Mouse (Mus musculus): ENCODE measurements around the gene Adamts13. TPM values are rescaled to one million over a fixed set of nuclear protein-coding genes. Genes with fewer than 3 reads are reported as not detected.

Adamts13 gene
- polyA plus RNA-seq, 1 experiment from 2014 or later, result 0.38 TPM

DNA sequence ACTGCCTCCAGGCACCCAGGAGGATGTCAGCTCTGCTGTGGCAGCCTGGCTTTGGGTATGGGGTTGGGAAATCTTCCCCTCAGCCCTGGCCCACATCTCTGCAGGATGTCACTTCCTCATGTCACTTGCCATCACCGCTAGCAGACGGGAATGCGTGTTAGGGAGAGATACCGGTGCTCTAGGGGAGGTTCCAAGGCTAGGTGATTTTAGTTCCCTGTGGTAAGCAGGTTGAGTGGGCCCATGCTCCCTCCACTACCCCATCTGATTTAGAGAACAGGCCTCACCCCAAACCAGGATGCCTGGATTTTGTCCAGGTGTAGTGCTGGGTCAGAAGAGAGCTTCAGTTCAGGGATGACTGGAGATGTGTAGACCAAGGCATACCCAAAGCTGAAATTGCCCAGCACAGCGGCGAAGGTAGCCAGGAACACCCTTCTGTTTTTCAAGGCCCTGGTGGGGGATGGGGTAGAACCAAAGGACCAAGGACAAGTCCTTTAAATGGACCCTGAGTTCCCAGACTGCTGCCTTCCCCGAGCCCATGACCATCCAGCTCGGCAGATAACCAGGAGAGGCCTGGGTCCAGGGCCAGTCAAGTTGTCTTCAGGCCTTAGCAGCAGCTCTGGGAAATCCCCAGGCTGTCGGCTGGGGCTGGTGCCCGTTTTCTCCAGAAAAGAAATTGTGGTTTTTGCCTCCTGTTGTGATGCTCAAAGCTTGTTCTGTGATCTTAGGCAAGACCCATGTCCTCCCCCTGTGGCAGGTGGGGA, 53.8 kb downstream of the Adamts13 start:
- Histone ChIP-seq H3K4me2 (ENCODE audit: low read length) (peak overlapping the region; percentile 75), H3K9ac (replicated peaks; ENCODE audit: low read depth, low read length) (peak overlapping the region; percentile 67), H3K27ac (ENCODE audit: low read length) (no peak overlapping the region), H3K4me3 (replicated peaks; ENCODE audit: low read length) (peak overlapping the region; percentile 53), H3K36me3 (ENCODE audit: control insufficient read depth, insufficient read depth) (no peaks in the 10 kb centered on the region), H3K9me3 (ENCODE audit: control insufficient read depth, low read length) (no peaks in the 10 kb centered on the region), H3K27me3 (replicated peaks; ENCODE audit: control insufficient read depth, insufficient read depth, low read length) (peaks cover 4% of the 10 kb centered on the region; the same call in 1 of the 2 replicates), H3K4me1 (replicated peaks; ENCODE audit: control insufficient read depth, insufficient read depth, low read length) (peaks cover 11% of the 10 kb centered on the region)
- no peak for ATAC-seq
- WGBS, result 73% methylated on average over 10 of the region's 10 CpGs

DNA sequence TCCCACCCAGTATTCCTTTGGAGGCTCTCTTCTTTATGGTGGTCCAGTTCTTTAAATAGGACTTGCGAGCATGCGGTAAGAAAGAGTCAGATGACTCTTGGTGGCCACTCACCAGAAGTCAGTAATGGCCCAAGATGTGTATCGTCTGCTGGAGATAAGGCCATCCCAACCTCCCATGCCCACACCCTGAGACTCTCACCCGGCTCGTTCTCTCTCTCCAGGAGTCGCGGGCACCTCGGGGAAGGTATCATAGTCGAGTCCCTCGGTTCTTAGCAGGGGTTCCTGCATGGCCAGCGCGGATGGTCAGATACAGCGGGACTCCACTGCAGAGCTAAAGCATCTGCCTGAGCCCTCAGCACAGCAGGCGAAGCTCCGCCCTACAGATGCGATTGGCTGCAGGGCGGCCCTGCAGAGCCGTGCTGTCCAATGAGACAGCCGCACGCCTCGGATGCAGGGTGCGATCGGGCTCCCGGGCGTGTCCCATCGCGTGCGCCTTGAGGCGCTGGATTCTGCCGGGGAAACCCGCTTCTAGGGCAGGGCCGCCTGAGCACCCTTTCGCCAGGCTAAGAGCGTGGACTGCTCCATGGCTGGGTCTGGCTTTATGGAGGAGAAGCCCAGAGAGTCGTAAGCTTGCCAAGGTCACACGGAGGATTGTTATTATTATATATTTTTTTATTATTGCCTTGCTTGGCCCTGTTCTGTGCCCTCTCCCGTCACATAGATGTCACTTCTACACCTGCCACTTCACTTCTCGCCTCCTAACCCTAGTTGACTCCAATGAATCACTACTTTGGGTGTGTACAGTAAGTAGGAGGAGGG, 54.6 kb downstream of the Adamts13 start, which contains the start of gene Slc2a6:
Gene Slc2a6 (minus strand): TSS at position 381 of the 819 bp plus-strand sequence.
- ATAC-seq, result peak; percentile 100
- H3K9ac ChIP-seq (replicated peaks; ENCODE audit: low read depth, low read length), result peak within 1 kb of the TSS; percentile 67
- WGBS, result 2% methylated on average over 38 of the region's 38 CpGs
- H3K4me1 ChIP-seq (replicated peaks; ENCODE audit: control insufficient read depth, insufficient read depth, low read length), result peaks cover 11% of the 10 kb centered on the region
- peaks cover 4% of the 10 kb centered on the region; the same call in 1 of the 2 replicates for H3K27me3 ChIP-seq (replicated peaks; ENCODE audit: control insufficient read depth, insufficient read depth, low read length)
- H3K9me3 ChIP-seq (ENCODE audit: control insufficient read depth, low read length), result no peaks in the 10 kb centered on the region
- H3K27ac ChIP-seq (ENCODE audit: low read length), result no peak within 1 kb of the TSS
- peak within 1 kb of the TSS; percentile 75 for H3K4me2 ChIP-seq (ENCODE audit: low read length)
- no peaks in the 10 kb centered on the region for H3K36me3 ChIP-seq (ENCODE audit: control insufficient read depth, insufficient read depth)
- peak within 1 kb of the TSS; percentile 53 for H3K4me3 ChIP-seq (replicated peaks; ENCODE audit: low read length)

DNA sequence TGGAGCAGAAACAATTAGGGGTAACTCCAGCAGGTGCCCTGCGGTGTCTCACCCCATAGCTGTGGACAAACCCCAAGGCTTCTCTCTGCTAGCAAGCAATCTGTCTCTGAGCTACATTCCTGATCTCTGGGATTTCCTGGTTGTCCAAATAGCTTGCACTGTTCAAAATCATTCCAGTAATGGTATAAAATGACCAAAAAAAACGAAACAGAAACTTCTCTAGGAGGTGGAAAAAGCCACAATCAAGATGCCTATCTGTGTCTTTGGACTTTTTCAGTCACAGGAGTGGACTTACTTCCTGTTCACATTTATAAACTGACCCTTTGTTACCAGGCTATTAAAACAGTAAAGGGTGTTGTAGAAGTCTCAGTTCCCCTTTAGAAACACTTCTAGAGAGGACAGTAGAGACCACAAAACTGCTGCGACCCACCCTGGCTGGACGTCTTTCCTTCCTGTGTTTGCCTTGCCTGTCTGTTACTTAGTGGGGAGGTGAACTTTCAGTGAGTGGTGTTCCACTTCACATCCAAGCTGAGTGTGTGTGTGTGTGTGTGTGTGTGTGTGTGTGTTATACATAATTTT, 55.3 kb downstream of the Adamts13 start:
- H3K9me3 ChIP-seq (ENCODE audit: control insufficient read depth, low read length), result no peaks in the 10 kb centered on the region
- 82% methylated on average over 4 of the region's 4 CpGs for WGBS
- no peak for ATAC-seq
- H3K36me3 ChIP-seq (ENCODE audit: control insufficient read depth, insufficient read depth), result no peaks in the 10 kb centered on the region
- peak overlapping the region; percentile 53; the same call in 1 of the 2 replicates for H3K4me3 ChIP-seq (replicated peaks; ENCODE audit: low read length)
- no peak overlapping the region for H3K9ac ChIP-seq (replicated peaks; ENCODE audit: low read depth, low read length)
- H3K4me1 ChIP-seq (replicated peaks; ENCODE audit: control insufficient read depth, insufficient read depth, low read length), result peaks cover 11% of the 10 kb centered on the region
- H3K27ac ChIP-seq (ENCODE audit: low read length), result no peak overlapping the region
- H3K4me2 ChIP-seq (ENCODE audit: low read length), result peak overlapping the region; percentile 75
- peaks cover 4% of the 10 kb centered on the region; the same call in 1 of the 2 replicates for H3K27me3 ChIP-seq (replicated peaks; ENCODE audit: control insufficient read depth, insufficient read depth, low read length)

DNA sequence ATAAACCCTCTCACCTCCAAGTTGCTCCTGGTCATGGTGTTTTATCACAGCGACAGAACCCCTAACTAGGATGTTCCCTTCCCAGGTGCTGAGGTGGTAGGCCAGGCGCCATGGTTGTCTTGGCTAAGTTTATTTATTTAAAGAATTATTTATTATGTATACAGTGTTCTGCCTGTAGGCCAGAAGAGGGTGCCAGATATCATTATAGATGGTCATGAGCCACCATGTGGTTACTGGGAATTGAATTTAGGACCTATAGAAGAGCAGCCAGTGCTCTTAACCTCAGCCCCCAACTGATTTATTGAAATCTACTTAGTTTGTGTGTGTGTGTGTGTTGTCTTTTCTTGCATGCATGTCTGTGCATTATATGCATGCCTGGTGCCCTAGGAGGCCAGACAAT, 59.1 kb downstream of the Adamts13 start:
- 86% methylated on average over 2 of the region's 2 CpGs for WGBS
- peaks cover 6% of the 10 kb centered on the region for H3K4me1 ChIP-seq (replicated peaks; ENCODE audit: control insufficient read depth, insufficient read depth, low read length)
- no peak for ATAC-seq
- H3K9ac ChIP-seq (replicated peaks; ENCODE audit: low read depth, low read length), result no peak overlapping the region
- no peak overlapping the region for H3K4me3 ChIP-seq (replicated peaks; ENCODE audit: low read length)
- no peaks in the 10 kb centered on the region for H3K9me3 ChIP-seq (ENCODE audit: control insufficient read depth, low read length)
- no peak overlapping the region for H3K4me2 ChIP-seq (ENCODE audit: low read length)
- H3K27me3 ChIP-seq (replicated peaks; ENCODE audit: control insufficient read depth, insufficient read depth, low read length), result peaks cover 4% of the 10 kb centered on the region; the same call in 1 of the 2 replicates
- H3K36me3 ChIP-seq (ENCODE audit: control insufficient read depth, insufficient read depth), result no peaks in the 10 kb centered on the region
- H3K27ac ChIP-seq (ENCODE audit: low read length), result no peak overlapping the region

DNA sequence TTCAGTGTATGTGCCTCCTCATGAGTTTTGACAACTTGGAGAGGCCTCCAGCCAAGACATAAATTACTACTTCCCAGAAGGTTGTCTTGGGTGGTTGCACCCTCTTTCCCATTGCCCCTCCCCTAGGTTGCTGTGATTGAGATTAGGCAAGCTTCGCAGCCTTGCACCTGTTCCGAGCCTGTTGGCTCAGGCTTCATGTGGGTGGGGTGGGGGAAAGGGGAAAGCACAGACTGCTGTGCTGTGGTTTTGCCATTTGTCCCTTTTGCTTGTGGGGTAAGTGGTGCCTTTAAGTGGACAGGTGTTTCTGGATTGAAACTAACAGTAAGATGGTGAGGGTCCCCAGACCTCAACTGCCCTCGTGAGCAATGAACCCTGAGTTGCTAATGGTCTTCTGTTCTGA, 62.8 kb downstream of the Adamts13 start:
- Histone ChIP-seq H3K4me2 (ENCODE audit: low read length) (no peak overlapping the region), H3K4me1 (replicated peaks; ENCODE audit: control insufficient read depth, insufficient read depth, low read length) (0 out of 2 replicates have a peak, but pooled peaks cover 4% of the 10 kb centered on the region), H3K27me3 (replicated peaks; ENCODE audit: control insufficient read depth, insufficient read depth, low read length) (no peaks in the 10 kb centered on the region), H3K9ac (replicated peaks; ENCODE audit: low read depth, low read length) (no peak overlapping the region), H3K27ac (ENCODE audit: low read length) (no peak overlapping the region), H3K4me3 (replicated peaks; ENCODE audit: low read length) (no peak overlapping the region), H3K36me3 (ENCODE audit: control insufficient read depth, insufficient read depth) (no peaks in the 10 kb centered on the region), H3K9me3 (ENCODE audit: control insufficient read depth, low read length) (no peaks in the 10 kb centered on the region)
- 55% methylated on average over 3 of the region's 3 CpGs for WGBS
- ATAC-seq, result no peak

DNA sequence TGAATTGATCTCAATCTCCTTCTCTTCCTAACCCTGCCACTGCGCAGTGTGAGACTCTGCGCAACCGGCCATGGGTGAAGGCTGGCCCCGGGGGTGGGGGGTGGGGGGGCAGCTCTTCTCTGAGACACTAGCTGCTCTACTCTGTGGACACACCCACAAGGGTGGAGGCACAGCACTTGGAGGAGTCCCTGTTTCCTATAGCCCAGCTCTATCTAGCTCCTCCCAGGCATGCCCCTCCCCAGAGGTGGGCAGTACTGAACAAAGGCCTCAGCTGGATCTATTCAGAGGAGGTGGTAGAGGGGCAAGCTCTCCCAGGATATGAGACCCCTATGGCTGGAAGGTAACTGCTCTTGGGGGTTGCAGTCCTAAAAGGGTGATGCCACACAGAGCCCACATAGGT, 63.8 kb downstream of the Adamts13 start:
- Histone ChIP-seq H3K4me1 (replicated peaks; ENCODE audit: control insufficient read depth, insufficient read depth, low read length) (0 out of 2 replicates have a peak, but pooled peaks cover 4% of the 10 kb centered on the region), H3K4me2 (ENCODE audit: low read length) (no peak overlapping the region), H3K27me3 (replicated peaks; ENCODE audit: control insufficient read depth, insufficient read depth, low read length) (no peaks in the 10 kb centered on the region), H3K9ac (replicated peaks; ENCODE audit: low read depth, low read length) (no peak overlapping the region), H3K27ac (ENCODE audit: low read length) (no peak overlapping the region), H3K36me3 (ENCODE audit: control insufficient read depth, insufficient read depth) (no peaks in the 10 kb centered on the region), H3K4me3 (replicated peaks; ENCODE audit: low read length) (no peak overlapping the region), H3K9me3 (ENCODE audit: control insufficient read depth, low read length) (no peaks in the 10 kb centered on the region)
- ATAC-seq, result no peak
- 45% methylated on average over 4 of the region's 4 CpGs for WGBS

DNA sequence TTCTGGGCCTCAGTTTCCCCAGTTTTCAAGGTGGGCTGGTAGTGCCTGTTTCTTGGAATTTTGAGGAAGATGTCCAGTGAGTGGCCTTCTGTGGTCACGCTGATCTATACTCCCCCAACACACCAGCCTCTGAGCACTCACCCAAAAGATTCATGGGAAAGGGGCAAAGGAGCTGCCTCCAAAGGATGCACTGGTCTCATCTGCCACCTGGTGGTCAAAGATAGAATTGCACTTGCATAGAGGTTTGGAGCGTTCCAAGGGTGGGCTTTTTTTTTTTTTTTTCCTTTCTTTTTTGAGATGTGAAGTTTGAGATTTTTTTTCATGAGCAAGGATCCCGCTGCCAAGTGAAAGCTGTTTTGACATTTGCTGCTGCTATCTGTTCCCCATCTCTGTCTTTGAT, 65.4 kb downstream of the Adamts13 start:
- Histone ChIP-seq H3K36me3 (ENCODE audit: control insufficient read depth, insufficient read depth) (no peaks in the 10 kb centered on the region), H3K9me3 (ENCODE audit: control insufficient read depth, low read length) (no peaks in the 10 kb centered on the region), H3K4me1 (replicated peaks; ENCODE audit: control insufficient read depth, insufficient read depth, low read length) (0 out of 2 replicates have a peak, but pooled peaks cover 4% of the 10 kb centered on the region), H3K27ac (ENCODE audit: low read length) (no peak overlapping the region), H3K4me3 (replicated peaks; ENCODE audit: low read length) (no peak overlapping the region), H3K27me3 (replicated peaks; ENCODE audit: control insufficient read depth, insufficient read depth, low read length) (no peaks in the 10 kb centered on the region), H3K9ac (replicated peaks; ENCODE audit: low read depth, low read length) (no peak overlapping the region), H3K4me2 (ENCODE audit: low read length) (no peak overlapping the region)
- WGBS, result 0% methylated on average over 3 of the region's 3 CpGs
- ATAC-seq, result peak; percentile 55

DNA sequence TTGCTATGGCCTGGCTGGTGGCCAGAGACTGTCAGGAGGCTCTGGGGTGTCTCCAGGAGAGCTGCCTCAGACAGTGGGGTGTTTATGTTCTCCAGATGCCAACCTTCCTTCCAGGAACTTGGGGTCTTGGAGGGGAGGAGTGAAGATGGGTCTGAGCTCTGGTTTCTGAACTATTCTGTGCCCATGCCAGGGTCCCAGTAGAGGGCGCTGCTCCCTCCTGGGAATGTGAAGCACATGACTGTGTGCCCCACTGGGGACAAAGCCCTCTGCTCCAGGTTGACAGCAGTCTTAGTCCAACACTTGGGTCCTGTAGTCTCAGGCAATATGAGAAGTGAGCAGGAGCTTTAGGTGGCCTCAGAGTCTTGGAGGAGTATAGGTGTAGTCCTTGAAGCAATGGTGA, 66.1 kb downstream of the Adamts13 start:
- Histone ChIP-seq H3K27me3 (replicated peaks; ENCODE audit: control insufficient read depth, insufficient read depth, low read length) (no peaks in the 10 kb centered on the region), H3K36me3 (ENCODE audit: control insufficient read depth, insufficient read depth) (no peaks in the 10 kb centered on the region), H3K27ac (ENCODE audit: low read length) (no peak overlapping the region), H3K9me3 (ENCODE audit: control insufficient read depth, low read length) (no peaks in the 10 kb centered on the region), H3K4me2 (ENCODE audit: low read length) (no peak overlapping the region), H3K4me3 (replicated peaks; ENCODE audit: low read length) (no peak overlapping the region), H3K4me1 (replicated peaks; ENCODE audit: control insufficient read depth, insufficient read depth, low read length) (0 out of 2 replicates have a peak, but pooled peaks cover 4% of the 10 kb centered on the region), H3K9ac (replicated peaks; ENCODE audit: low read depth, low read length) (no peak overlapping the region)
- WGBS, result 7% methylated on average over 1 of the region's 1 CpGs
- ATAC-seq, result no peak

Data from forebrain, embryonic 16.5 days (tissue).